Comparison of ENCODE assay signal across 27 mouse cellular contexts in the genomic region with DNA sequence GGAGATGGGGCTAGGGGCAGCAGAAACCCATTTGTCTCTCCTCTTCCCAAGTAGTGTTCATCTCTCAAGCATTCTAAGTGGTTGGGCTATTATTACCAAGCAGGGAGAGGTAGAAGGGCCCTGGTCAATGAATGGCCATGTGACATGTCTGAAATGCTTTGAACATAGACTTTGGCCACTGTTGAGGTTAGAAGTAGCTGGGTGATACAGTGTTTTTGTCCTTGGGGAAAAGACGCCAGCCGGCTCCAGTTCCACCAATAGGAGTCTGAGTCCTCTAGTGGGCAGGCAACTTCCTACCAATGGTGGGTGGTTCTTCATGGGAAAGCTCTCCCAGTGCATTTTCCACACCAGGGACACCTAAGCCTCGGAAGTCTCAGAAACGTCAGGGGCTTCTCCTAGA.
A peak's percentile ranks its signal among the peaks of the same experiment; 100 is the strongest.
DNase-seq lines count a peak whose midpoint lies in the region; ATAC-seq and TF ChIP-seq lines count a peak whose summit lies in the region.
"Had no signal": no experiment of that assay in that cellular context is flagged by ENCODE, and none has a peak within 500 bp of the region (broad histone marks: within the 10 kb centered on the region; RNA-seq: fewer than 3 reads in every experiment).

No protein-coding gene starts in this region.

- no peaks in the 10 kb centered on the region for H3K9me3 ChIP-seq in kidney, embryonic 15.5 days (replicated peaks)
- no peaks in the 10 kb centered on the region for H3K9me3 ChIP-seq in liver, embryonic 12.5 days (replicated peaks)
- H3K9me3 ChIP-seq: embryonic facial prominence, embryonic 12.5 days; embryonic facial prominence, embryonic 15.5 days; heart, embryonic 12.5 days; heart, embryonic 15.5 days; hindbrain, embryonic 10.5 days; hindbrain, embryonic 13.5 days had no signal

- TF ChIP-seq CTCF in liver, adult 2 months (IDR thresholded peaks at IDR 0.05; ENCODE audit: low read depth, low read length): no peak

- H3K4me1 ChIP-seq in kidney, embryonic 15.5 days: peaks cover 6% of the 10 kb centered on the region; the same call in 1 of the 2 replicates
- H3K4me1 ChIP-seq in liver, adult 2 months (ENCODE audit: control insufficient read depth, insufficient read depth, low read length): no peaks in the 10 kb centered on the region
- no peaks in the 10 kb centered on the region for H3K4me1 ChIP-seq in liver, embryonic 12.5 days
- H3K4me1 ChIP-seq: embryonic facial prominence, embryonic 12.5 days; embryonic facial prominence, embryonic 15.5 days; heart, embryonic 12.5 days; heart, embryonic 15.5 days; hindbrain, embryonic 10.5 days had no signal

- TF ChIP-seq POLR2A in liver, adult 2 months (IDR thresholded peaks at IDR 0.05; ENCODE audit: extremely low read depth, insufficient read depth, low read length): no peak

- no peaks in the 10 kb centered on the region for H3K27me3 ChIP-seq in kidney, embryonic 15.5 days
- no peaks in the 10 kb centered on the region for H3K27me3 ChIP-seq in liver, adult 2 months (ENCODE audit: control insufficient read depth, insufficient read depth, low read length)
- no peaks in the 10 kb centered on the region for H3K27me3 ChIP-seq in liver, embryonic 12.5 days (replicated peaks)
- H3K27me3 ChIP-seq: embryonic facial prominence, embryonic 12.5 days; embryonic facial prominence, embryonic 15.5 days; heart, embryonic 15.5 days; hindbrain, embryonic 13.5 days had no signal

- no peak for ATAC-seq in kidney, embryonic 15.5 days (replicated peaks; ENCODE audit: low FRiP score)
- ATAC-seq in liver, embryonic 12.5 days: no peak
- ATAC-seq: CD4-positive, CD25-positive, alpha-beta regulatory T cell, adult 4 months; forebrain, embryonic 14.5 days; forebrain, postnatal 0 days; hindbrain, embryonic 16.5 days had no signal

- H3K27ac ChIP-seq in kidney, embryonic 15.5 days: no peak overlapping the region
- no peak overlapping the region for H3K27ac ChIP-seq in liver, adult 2 months (replicated peaks; ENCODE audit: insufficient read depth, low read depth, low read length)
- H3K27ac ChIP-seq in liver, embryonic 12.5 days: no peak overlapping the region
- H3K27ac ChIP-seq: embryonic facial prominence, embryonic 12.5 days; embryonic facial prominence, embryonic 15.5 days; gastrocnemius, adult 2 months; heart, embryonic 15.5 days; hindbrain, embryonic 10.5 days; hindbrain, embryonic 13.5 days had no signal

- H3K4me2 ChIP-seq in kidney, embryonic 15.5 days: no peak overlapping the region
- no peak overlapping the region for H3K4me2 ChIP-seq in liver, embryonic 12.5 days
- H3K4me2 ChIP-seq: embryonic facial prominence, embryonic 12.5 days; embryonic facial prominence, embryonic 15.5 days; heart, embryonic 12.5 days; heart, embryonic 15.5 days; hindbrain, embryonic 13.5 days had no signal

- DNase-seq in kidney, adult 11 months: peak; percentile 41
- no peak for DNase-seq in kidney, postnatal 10 days
- DNase-seq in kidney, adult 8-10 months: peak; percentile 25 to 45
- peak; percentile 14 for DNase-seq in liver, adult 2 months (ENCODE audit: extremely low read depth, low read depth, low spot score)
- DNase-seq in left cerebral cortex, adult 11 months (ENCODE audit: low spot score): no peak
- DNase-seq: adrenal gland, adult 2 months; adrenal gland, postnatal 14 days; cerebellum, adult 11 months; cerebellum, adult 2 months; cerebellum, adult 9-11 months; cerebellum, postnatal 25 days; forebrain, postnatal 0 days; gastrocnemius, adult 2 months; gastrocnemius, postnatal 14 days; heart, postnatal 10 days; heart, postnatal 36 days had no signal

- no peak overlapping the region for H3K9ac ChIP-seq in kidney, embryonic 15.5 days
- no peak overlapping the region for H3K9ac ChIP-seq in liver, adult 2 months (ENCODE audit: low read depth, low read length)
- no peak overlapping the region for H3K9ac ChIP-seq in liver, embryonic 12.5 days
- H3K9ac ChIP-seq: embryonic facial prominence, embryonic 12.5 days; embryonic facial prominence, embryonic 15.5 days; forebrain, postnatal 0 days; heart, embryonic 12.5 days; heart, embryonic 15.5 days; hindbrain, embryonic 13.5 days had no signal

- no peaks in the 10 kb centered on the region for H3K36me3 ChIP-seq in kidney, embryonic 15.5 days
- H3K36me3 ChIP-seq in liver, adult 2 months (ENCODE audit: control insufficient read depth, insufficient read depth, low read length): no peaks in the 10 kb centered on the region
- no peaks in the 10 kb centered on the region for H3K36me3 ChIP-seq in liver, embryonic 12.5 days
- H3K36me3 ChIP-seq: embryonic facial prominence, embryonic 12.5 days; embryonic facial prominence, embryonic 15.5 days; heart, embryonic 12.5 days; heart, embryonic 15.5 days; hindbrain, embryonic 10.5 days; hindbrain, embryonic 13.5 days had no signal

- WGBS in kidney, embryonic 15.5 days: 89% methylated on average over 4 of the region's 4 CpGs
- 84% methylated on average over 4 of the region's 4 CpGs for WGBS in liver, adult 2 months
- 80% methylated on average over 4 of the region's 4 CpGs for WGBS in liver, embryonic 12.5 days (ENCODE audit: insufficient replicate concordance)

- no peaks in the 10 kb centered on the region for H3K79me2 ChIP-seq in liver, adult 2 months (ENCODE audit: control insufficient read depth, insufficient read depth, low read length)

- H3K4me3 ChIP-seq in kidney, embryonic 15.5 days (replicated peaks): no peak overlapping the region
- no peak overlapping the region for H3K4me3 ChIP-seq in liver, adult 2 months (ENCODE audit: insufficient read depth, low read depth, low read length)
- H3K4me3 ChIP-seq in liver, embryonic 12.5 days: no peak overlapping the region
- H3K4me3 ChIP-seq: embryonic facial prominence, embryonic 12.5 days; embryonic facial prominence, embryonic 15.5 days; gastrocnemius, adult 2 months; heart, embryonic 12.5 days; heart, embryonic 15.5 days; hindbrain, embryonic 10.5 days; hindbrain, embryonic 13.5 days had no signal

Comparison
In these comparisons a context has a peak if more than half of its experiments do, and no peak if none do; other contexts are left out.
1. DNase-seq: peak in kidney, adult 11 months (single experiment), kidney, adult 8-10 months (2 of 2) and liver, adult 2 months (single experiment); none in kidney, postnatal 10 days (single experiment) and left cerebral cortex, adult 11 months (single experiment).